8 mouse cellular contexts compared by ENCODE assay signal in genomic region chr9:120020285-120020890, GRCm38 (mm10). TPM values are rescaled to one million over a fixed set of nuclear protein-coding genes. Genes with fewer than 3 reads are reported as not detected.
DNase-seq lines count a peak whose midpoint lies in the region; ATAC-seq lines count a peak whose summit lies in the region.

No protein-coding gene starts in this region.

- no peaks in the 10 kb centered on the region for H3K27me3 ChIP-seq in heart, embryonic 12.5 days (replicated peaks)

- whole genome bisulfite sequencing in heart, embryonic 12.5 days, result 24% methylated on average over 7 of the region's 7 CpGs

- peak overlapping the region; percentile 68 for H3K4me3 ChIP-seq in heart, embryonic 12.5 days

- no peak for ATAC-seq in heart, embryonic 12.5 days (ENCODE audit: insufficient number of reproducible peaks, low FRiP score)

- H3K4me1 ChIP-seq in heart, embryonic 12.5 days (replicated peaks), result peaks cover 52% of the 10 kb centered on the region

- H3K9ac ChIP-seq in heart, embryonic 12.5 days, result peak overlapping the region; percentile 66

- DNase-seq in adrenal gland, adult (ENCODE audit: inconsistent age in 2 of 2, low spot score in 1 of 2), result peak; percentile 68 to 93
- DNase-seq in adrenal gland, adult 8-10 months, result no peak
- peak; percentile 88 for DNase-seq in adipocyte (ENCODE audit: low spot score)
- DNase-seq in embryo, embryonic 11 days, result peak; percentile 80
- DNase-seq in layer of hippocampus, adult 11-12 months (ENCODE audit: low spot score), result peak; percentile 83
- peak; percentile 87 for DNase-seq in lung, postnatal 10 days
- peak; percentile 86 for DNase-seq in right cerebral cortex, postnatal 4 days

- peaks cover 44% of the 10 kb centered on the region for H3K36me3 ChIP-seq in heart, embryonic 12.5 days

- no peaks in the 10 kb centered on the region for H3K9me3 ChIP-seq in heart, embryonic 12.5 days (replicated peaks)

- H3K27ac ChIP-seq in heart, embryonic 12.5 days (ENCODE audit: poor library complexity, severe bottlenecking), result peak overlapping the region; percentile 99

- H3K4me2 ChIP-seq in heart, embryonic 12.5 days, result peak overlapping the region; percentile 73

RNA-seq across cellular contexts. Expression of gene Xirp1, which starts 3.0 kb away (rescaled TPM):
- total RNA-seq in adrenal gland, adult 8-10 months (2022), result under 1 TPM; 0.06 to 0.16 (median 0.10) TPM
- polyA plus RNA-seq in heart, embryonic 12.5 days (2016; fragmentation: Nextera tagmentation; extraction: Ambion mirVana), result 82.9 and 92.6 TPM in 2 replicates

RNA-seq across cellular contexts. Expression of gene Csrnp1, which starts 35.9 kb away (rescaled TPM):
- total RNA-seq in adrenal gland, adult 8-10 months (2022), result 10 to 100 TPM in 3 of 4 experiments, 1 to 10 TPM in 1; 7.7 to 69.5 (median 16.0) TPM
- polyA plus RNA-seq in heart, embryonic 12.5 days (2016; fragmentation: Nextera tagmentation; extraction: Ambion mirVana), result 8.2 TPM in 2 replicates

RNA-seq across cellular contexts. Expression of gene Cx3cr1, which starts 49.3 kb away (rescaled TPM):
- total RNA-seq in adrenal gland, adult 8-10 months (2022), result 10 to 100 TPM in 2 of 4 experiments, 1 to 10 TPM in 2; 5.7 to 18.2 (median 12.4) TPM
- 4.4 and 4.9 TPM in 2 replicates for polyA plus RNA-seq in heart, embryonic 12.5 days (2016; fragmentation: Nextera tagmentation; extraction: Ambion mirVana)
